In the genomic region with DNA sequence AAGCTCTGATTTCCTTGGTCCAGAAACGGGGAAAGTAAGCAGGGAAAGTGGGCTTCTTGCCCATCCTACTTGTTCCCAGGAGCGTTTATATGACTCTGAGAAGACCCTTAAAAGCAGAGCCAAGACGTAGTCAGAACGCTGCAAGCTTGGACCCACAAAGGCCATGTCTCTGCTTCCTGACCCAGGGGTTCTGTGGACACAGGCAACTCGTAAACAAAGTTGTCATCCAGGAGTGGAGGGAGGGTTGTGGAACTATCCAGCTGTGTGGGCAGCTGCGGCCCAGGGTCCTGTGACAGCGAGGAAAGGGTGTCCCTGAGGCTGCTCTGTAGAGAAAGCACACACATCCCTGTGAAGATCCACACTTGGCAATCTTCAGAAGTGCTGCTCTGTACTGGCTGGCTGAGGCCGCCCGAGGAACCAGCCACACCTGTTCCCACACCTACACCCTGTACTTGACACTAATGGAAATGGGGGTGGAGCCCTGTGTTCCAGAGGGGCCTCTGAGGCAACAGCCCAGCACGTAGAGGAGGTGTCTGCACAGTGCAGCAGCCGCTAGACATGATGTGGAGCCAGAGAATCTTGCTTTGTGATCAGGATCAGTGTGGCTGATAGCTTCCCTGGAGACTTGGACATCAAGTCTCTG, we compare ENCODE assay signal across 8 mouse cellular contexts. TPM values are rescaled to one million over a fixed set of nuclear protein-coding genes. Genes with fewer than 3 reads are reported as not detected.
A peak's percentile ranks its signal among the peaks of the same experiment; 100 is the strongest.
DNase-seq lines count a peak whose midpoint lies in the region; ATAC-seq lines count a peak whose summit lies in the region.

No protein-coding gene starts in this region.

- no peaks in the 10 kb centered on the region for H3K9me3 ChIP-seq in heart, embryonic 12.5 days (replicated peaks)
- no peaks in the 10 kb centered on the region for H3K9me3 ChIP-seq in forebrain, embryonic 11.5 days (ENCODE audit: control insufficient read depth, low read length)
- no peaks in the 10 kb centered on the region for H3K9me3 ChIP-seq in limb, embryonic 13.5 days
- H3K9me3 ChIP-seq in midbrain, embryonic 14.5 days (ENCODE audit: control insufficient read depth, low read length) = no peaks in the 10 kb centered on the region

- no peak overlapping the region; the same call in 1 of the 2 replicates for H3K27ac ChIP-seq in heart, embryonic 12.5 days (ENCODE audit: poor library complexity, severe bottlenecking)
- H3K27ac ChIP-seq in forebrain, embryonic 11.5 days (ENCODE audit: low read depth, low read length) = no peak overlapping the region
- no peak overlapping the region for H3K27ac ChIP-seq in limb, embryonic 13.5 days
- no peak overlapping the region for H3K27ac ChIP-seq in midbrain, embryonic 14.5 days (replicated peaks; ENCODE audit: low read depth, low read length)

- peak overlapping the region; percentile 84; the same call in 1 of the 2 replicates for H3K4me2 ChIP-seq in heart, embryonic 12.5 days
- H3K4me2 ChIP-seq in forebrain, embryonic 11.5 days (ENCODE audit: low read depth, low read length, severe bottlenecking) = peak overlapping the region; percentile 90; the same call in 1 of the 2 replicates
- H3K4me2 ChIP-seq in limb, embryonic 13.5 days (replicated peaks) = peak overlapping the region; percentile 96
- peak overlapping the region; percentile 53 for H3K4me2 ChIP-seq in midbrain, embryonic 14.5 days (ENCODE audit: low read length)

- H3K36me3 ChIP-seq in heart, embryonic 12.5 days = peaks cover 41% of the 10 kb centered on the region
- peaks cover 22% of the 10 kb centered on the region for H3K36me3 ChIP-seq in forebrain, embryonic 11.5 days (ENCODE audit: control insufficient read depth, insufficient read depth, low read length)
- peaks cover 42% of the 10 kb centered on the region for H3K36me3 ChIP-seq in limb, embryonic 13.5 days
- peaks cover 39% of the 10 kb centered on the region for H3K36me3 ChIP-seq in midbrain, embryonic 14.5 days (ENCODE audit: control insufficient read depth, insufficient read depth, low read length)

- peak overlapping the region; percentile 90; the same call in 1 of the 2 replicates for H3K4me3 ChIP-seq in heart, embryonic 12.5 days
- H3K4me3 ChIP-seq in forebrain, embryonic 11.5 days (ENCODE audit: low read depth, low read length) = no peak overlapping the region
- peak overlapping the region; percentile 91 for H3K4me3 ChIP-seq in limb, embryonic 13.5 days
- H3K4me3 ChIP-seq in midbrain, embryonic 14.5 days (replicated peaks; ENCODE audit: low read depth, low read length) = 0 out of 2 replicates have a peak overlapping the region, but pooled peaks have one; percentile 8

- 74% methylated on average over 11 of the region's 11 CpGs for WGBS in heart, embryonic 12.5 days
- 83% methylated on average over 11 of the region's 11 CpGs for WGBS in forebrain, embryonic 11.5 days
- WGBS in limb, embryonic 13.5 days = 61% methylated on average over 11 of the region's 11 CpGs
- 75% methylated on average over 11 of the region's 11 CpGs for WGBS in midbrain, embryonic 14.5 days

- no peaks in the 10 kb centered on the region for H3K27me3 ChIP-seq in heart, embryonic 12.5 days (replicated peaks)
- no peaks in the 10 kb centered on the region for H3K27me3 ChIP-seq in forebrain, embryonic 11.5 days (ENCODE audit: control insufficient read depth, insufficient read depth, low read length)
- H3K27me3 ChIP-seq in limb, embryonic 13.5 days = no peaks in the 10 kb centered on the region
- H3K27me3 ChIP-seq in midbrain, embryonic 14.5 days (ENCODE audit: control insufficient read depth, insufficient read depth, low read length) = no peaks in the 10 kb centered on the region

- ATAC-seq in heart, embryonic 12.5 days (ENCODE audit: insufficient number of reproducible peaks, low FRiP score) = no peak
- ATAC-seq in forebrain, embryonic 11.5 days (replicated peaks; ENCODE audit: low FRiP score) = no peak
- ATAC-seq in limb, embryonic 13.5 days (ENCODE audit: low FRiP score, low read depth) = no peak
- no peak for ATAC-seq in midbrain, embryonic 14.5 days (ENCODE audit: low FRiP score, low TSS enrichment)

- DNase-seq in heart, adult 9 months (ENCODE audit: low spot score in 2 of 2) = no peak
- DNase-seq in forebrain, embryonic 11.5 days (ENCODE audit: low spot score) = peak; percentile 50
- DNase-seq in midbrain, embryonic 14.5 days = peak; percentile 16
- no peak for DNase-seq in adrenal gland, postnatal 10 days
- DNase-seq in cerebellum, postnatal 14 days = no peak
- DNase-seq in kidney, adult 9 months = no peak

- H3K9ac ChIP-seq in heart, embryonic 12.5 days = peak overlapping the region; percentile 93
- H3K9ac ChIP-seq in forebrain, embryonic 11.5 days (ENCODE audit: low read length) = peak overlapping the region; percentile 12; the same call in 1 of the 2 replicates
- H3K9ac ChIP-seq in limb, embryonic 13.5 days = peak overlapping the region; percentile 96
- H3K9ac ChIP-seq in midbrain, embryonic 14.5 days (replicated peaks; ENCODE audit: low read length) = no peak overlapping the region; the same call in 1 of the 2 replicates

- peaks cover 45% of the 10 kb centered on the region for H3K4me1 ChIP-seq in heart, embryonic 12.5 days (replicated peaks)
- peaks cover 21% of the 10 kb centered on the region for H3K4me1 ChIP-seq in forebrain, embryonic 11.5 days (replicated peaks; ENCODE audit: control insufficient read depth, insufficient read depth, low read length)
- H3K4me1 ChIP-seq in limb, embryonic 13.5 days = peaks cover 43% of the 10 kb centered on the region
- peaks cover 29% of the 10 kb centered on the region for H3K4me1 ChIP-seq in midbrain, embryonic 14.5 days (ENCODE audit: control insufficient read depth, insufficient read depth, low read length)

RNA-seq across cellular contexts. Expression of a gene that starts 2.3 kb away (rescaled TPM):
- polyA plus RNA-seq in heart, embryonic 12.5 days (2016; fragmentation: Nextera tagmentation; extraction: Ambion mirVana) = 343 and 346 TPM in 2 replicates
- polyA plus RNA-seq in forebrain, embryonic 11.5 days (2014; fragmentation: Nextera tagmentation; extraction: Ambion mirVana) = 565 and 637 TPM in 2 replicates
- polyA plus RNA-seq in limb, embryonic 13.5 days (2015; fragmentation: Nextera tagmentation; extraction: Ambion mirVana) = 341 and 354 TPM in 2 replicates
- 234 and 284 TPM in 2 replicates for polyA plus RNA-seq in midbrain, embryonic 14.5 days (2014; fragmentation: Nextera tagmentation; extraction: Ambion mirVana)
- 10 to 100 TPM; 52.0 to 52.6 TPM for total RNA-seq in adrenal gland, postnatal 10 days (2021)

RNA-seq across cellular contexts. Expression of a gene that starts 4.4 kb away (rescaled TPM):
- 62.6 and 68.6 TPM in 2 replicates for polyA plus RNA-seq in heart, embryonic 12.5 days (2016; fragmentation: Nextera tagmentation; extraction: Ambion mirVana)
- polyA plus RNA-seq in forebrain, embryonic 11.5 days (2014; fragmentation: Nextera tagmentation; extraction: Ambion mirVana) = 50.9 and 52.7 TPM in 2 replicates
- polyA plus RNA-seq in limb, embryonic 13.5 days (2015; fragmentation: Nextera tagmentation; extraction: Ambion mirVana) = 68.5 and 70.1 TPM in 2 replicates
- polyA plus RNA-seq in midbrain, embryonic 14.5 days (2014; fragmentation: Nextera tagmentation; extraction: Ambion mirVana) = 64.8 and 77.7 TPM in 2 replicates
- 100 to 1,000 TPM in 1 of 2 experiments, 10 to 100 TPM in 1; 86.9 to 103 TPM for total RNA-seq in adrenal gland, postnatal 10 days (2021)

RNA-seq across cellular contexts. Expression of a gene that starts 35.3 kb away (rescaled TPM):
- 48.3 and 56.7 TPM in 2 replicates for polyA plus RNA-seq in heart, embryonic 12.5 days (2016; fragmentation: Nextera tagmentation; extraction: Ambion mirVana)
- 21.8 and 27.1 TPM in 2 replicates for polyA plus RNA-seq in forebrain, embryonic 11.5 days (2014; fragmentation: Nextera tagmentation; extraction: Ambion mirVana)
- 26.2 and 29.4 TPM in 2 replicates for polyA plus RNA-seq in limb, embryonic 13.5 days (2015; fragmentation: Nextera tagmentation; extraction: Ambion mirVana)
- polyA plus RNA-seq in midbrain, embryonic 14.5 days (2014; fragmentation: Nextera tagmentation; extraction: Ambion mirVana) = 6.6 and 26.6 TPM in 2 replicates
- 10 to 100 TPM; 74.3 to 74.8 TPM for total RNA-seq in adrenal gland, postnatal 10 days (2021)

Comparison
In these comparisons a context has a peak if more than half of its experiments do, and no peak if none do; other contexts are left out.
1. DNase-seq: peak in forebrain, embryonic 11.5 days (single experiment) and midbrain, embryonic 14.5 days (single experiment); none in heart, adult 9 months (0 of 2), adrenal gland, postnatal 10 days (single experiment), cerebellum, postnatal 14 days (0 of 2) and kidney, adult 9 months (single experiment).
2. Peak in every context shown above with its lines, with median percentiles within 50 percentile points of each other: H3K4me2 ChIP-seq.